ENCODE assay signal across 9 mouse cellular contexts in genomic region chr10:100065529-100066301, GRCm38 (mm10). TPM values are rescaled to one million over a fixed set of nuclear protein-coding genes. Genes with fewer than 3 reads are reported as not detected.
DNase-seq lines count a peak whose midpoint lies in the region; ATAC-seq lines count a peak whose summit lies in the region.
"Had no signal": no experiment of that assay in that cellular context is flagged by ENCODE, and none has a peak within 500 bp of the region (broad histone marks: within the 10 kb centered on the region; RNA-seq: fewer than 3 reads in every experiment).

No protein-coding gene starts in this region.

- ATAC-seq in kidney, embryonic 16.5 days (ENCODE audit: low FRiP score, low TSS enrichment) = no peak
- peak; percentile 83 for ATAC-seq in hindbrain, embryonic 14.5 days (ENCODE audit: low FRiP score)
- peak; percentile 87 for ATAC-seq in neural tube, embryonic 12.5 days (ENCODE audit: low FRiP score, low read depth)

- no peak overlapping the region for H3K27ac ChIP-seq in kidney, embryonic 16.5 days (ENCODE audit: low read length)
- H3K27ac ChIP-seq in hindbrain, embryonic 14.5 days = peak overlapping the region; percentile 70
- H3K27ac ChIP-seq in neural tube, embryonic 12.5 days = no peak overlapping the region

- WGBS in kidney, embryonic 16.5 days = 38% methylated on average over 12 of the region's 12 CpGs
- 11% methylated on average over 12 of the region's 12 CpGs for WGBS in hindbrain, embryonic 14.5 days
- WGBS in neural tube, embryonic 12.5 days = 9% methylated on average over 12 of the region's 12 CpGs

- H3K4me1 ChIP-seq in kidney, embryonic 16.5 days (ENCODE audit: insufficient read depth, low read length) = peaks cover 7% of the 10 kb centered on the region; the same call in 1 of the 2 replicates
- peaks cover 8% of the 10 kb centered on the region for H3K4me1 ChIP-seq in hindbrain, embryonic 14.5 days (replicated peaks; ENCODE audit: control insufficient read depth, insufficient read depth, low read length)
- H3K4me1 ChIP-seq in neural tube, embryonic 12.5 days = peaks cover 14% of the 10 kb centered on the region

- H3K9ac ChIP-seq in kidney, embryonic 16.5 days (replicated peaks; ENCODE audit: low read length) = no peak overlapping the region
- no peak overlapping the region for H3K9ac ChIP-seq in hindbrain, embryonic 14.5 days
- no peak overlapping the region for H3K9ac ChIP-seq in neural tube, embryonic 12.5 days

- H3K36me3 ChIP-seq in kidney, embryonic 16.5 days (ENCODE audit: insufficient read depth, low read length) = no peaks in the 10 kb centered on the region
- H3K36me3 ChIP-seq in hindbrain, embryonic 14.5 days (replicated peaks; ENCODE audit: control insufficient read depth, insufficient read depth) = no peaks in the 10 kb centered on the region
- no peaks in the 10 kb centered on the region for H3K36me3 ChIP-seq in neural tube, embryonic 12.5 days

- DNase-seq in kidney, postnatal 36 days = peak; percentile 20 to 31
- peak; percentile 87 for DNase-seq in fat pad, adult 2 months (ENCODE audit: extremely low read depth, low read depth, low spot score)
- peak; percentile 55 for DNase-seq in hindbrain, embryonic 14.5 days (ENCODE audit: low spot score)
- no peak for DNase-seq in urinary bladder, adult 18-20 months (ENCODE audit: low spot score in 2 of 2)
- DNase-seq in adrenal gland, postnatal 36 days = no peak
- DNase-seq in right cerebral cortex, adult 2 months (ENCODE audit: low spot score in 2 of 2) = no peak
- DNase-seq: right cerebral cortex, postnatal 14 days had no signal

- no peaks in the 10 kb centered on the region for H3K27me3 ChIP-seq in kidney, embryonic 16.5 days (ENCODE audit: insufficient read depth, low read length)
- H3K27me3 ChIP-seq in hindbrain, embryonic 14.5 days (ENCODE audit: control insufficient read depth, insufficient read depth, low read length) = no peaks in the 10 kb centered on the region
- no peaks in the 10 kb centered on the region for H3K27me3 ChIP-seq in neural tube, embryonic 12.5 days (replicated peaks)

- no peak overlapping the region for H3K4me3 ChIP-seq in kidney, embryonic 16.5 days (ENCODE audit: low read length)
- H3K4me3 ChIP-seq in hindbrain, embryonic 14.5 days (replicated peaks; ENCODE audit: low read length) = no peak overlapping the region
- no peak overlapping the region for H3K4me3 ChIP-seq in neural tube, embryonic 12.5 days

- no peak overlapping the region for H3K4me2 ChIP-seq in kidney, embryonic 16.5 days (replicated peaks; ENCODE audit: low read depth, low read length)
- H3K4me2 ChIP-seq in hindbrain, embryonic 14.5 days (replicated peaks) = peak overlapping the region; percentile 25; the same call in 1 of the 2 replicates
- H3K4me2 ChIP-seq in neural tube, embryonic 12.5 days (replicated peaks) = peak overlapping the region; percentile 43

- H3K9me3 ChIP-seq in kidney, embryonic 16.5 days (ENCODE audit: low read length) = no peaks in the 10 kb centered on the region
- no peaks in the 10 kb centered on the region for H3K9me3 ChIP-seq in hindbrain, embryonic 14.5 days (ENCODE audit: control insufficient read depth, low read length)
- H3K9me3 ChIP-seq in neural tube, embryonic 12.5 days = no peaks in the 10 kb centered on the region

RNA-seq across cellular contexts. Expression of gene Kitl, which starts 50.3 kb away (rescaled TPM):
- polyA plus RNA-seq in kidney, embryonic 16.5 days (2015; fragmentation: Nextera tagmentation; extraction: Ambion mirVana) = 19.3 and 22.8 TPM in 2 replicates
- polyA plus RNA-seq in hindbrain, embryonic 14.5 days (2014; fragmentation: Nextera tagmentation; extraction: Ambion mirVana) = 34.4 and 41.6 TPM in 2 replicates
- polyA plus RNA-seq in neural tube, embryonic 12.5 days (2016; fragmentation: Nextera tagmentation; extraction: Ambion mirVana) = 13.1 and 16.7 TPM in 2 replicates
- total RNA-seq in adrenal gland, postnatal 36 days (2021) = 10 to 100 TPM; 26.4 to 27.1 TPM

Comparison
In these comparisons a context has a peak if more than half of its experiments do, and no peak if none do; other contexts are left out.
1. DNase-seq: peak in kidney, postnatal 36 days (2 of 2), fat pad, adult 2 months (single experiment) and hindbrain, embryonic 14.5 days (single experiment); none in urinary bladder, adult 18-20 months (0 of 2), adrenal gland, postnatal 36 days (0 of 2) and right cerebral cortex, adult 2 months (0 of 2).